Mouse (Mus musculus): ENCODE data around the gene Gm10160.

The Gm10160 gene

GRCm38 (mm10) chr7:81827806-81828667 is 27.6 kb downstream of the Gm10160 start:
- no peak for DNase-seq (ENCODE audit: low spot score)

GRCm38 (mm10) chr7:81825381-81825780 is 30.2 kb downstream of the Gm10160 start:
- no peak for DNase-seq (ENCODE audit: low spot score)

- DNase-seq (ENCODE audit: low spot score) = no peak
Measured at GRCm38 (mm10) chr7:81824906-81825305, 30.7 kb downstream of the Gm10160 start.

GRCm38 (mm10) chr7:81806067-81806466 is 49.5 kb downstream of the Gm10160 start:
- DNase-seq (ENCODE audit: low spot score) = no peak

Measured in left cerebral cortex, adult 11 months (tissue).